Mouse (Mus musculus) CH12.LX (cell line): ENCODE data around the gene Caprin1. TPM values are rescaled to one million over a fixed set of nuclear protein-coding genes. Genes with fewer than 3 reads are reported as not detected.

Source experiments
- DNase-seq: peaks from one replicate; pipeline ENCODE4 v3.0.0-alpha.2; 2013; ENCODE audit errors: extremely low read depth
- H3K27ac ChIP-seq: 2 replicates; pipeline ENCODE4 v1.5.1; 2012; ENCODE audit warnings: low read depth, mild to moderate bottlenecking, control low read depth, moderate library complexity; ENCODE audit not compliant: insufficient read depth
- H3K27me3 ChIP-seq: replicated peaks from 2 replicates; pipeline ENCODE3; 2012; ENCODE audit warnings: inconsistent platforms
- H3K36me3 ChIP-seq, 2 experiments: replicated peaks in 1 of 2; 2 replicates each; pipeline versions ENCODE3 to v1.6.1; 2012; ENCODE audit warnings: inconsistent platforms in 1 of 2, low read length in 1 of 2, mild to moderate bottlenecking in 1 of 2, mixed read lengths in 1 of 2, moderate library complexity in 1 of 2; ENCODE audit not compliant: control insufficient read depth in 1 of 2, insufficient read depth in 1 of 2
- H3K4me1 ChIP-seq, 2 experiments: 2 replicates each; pipeline ENCODE4 v1.6.1; 2012; ENCODE audit warnings: inconsistent platforms in 1 of 2, moderate library complexity in 1 of 2; ENCODE audit not compliant: insufficient read depth in 2 of 2, control insufficient read depth in 1 of 2
- H3K4me2 ChIP-seq: 2 replicates; pipeline ENCODE4 v1.6.1; 2012; ENCODE audit warnings: low read depth, mild to moderate bottlenecking, control low read depth; ENCODE audit not compliant: poor library complexity, insufficient read depth, severe bottlenecking
- H3K4me3 ChIP-seq, 3 experiments: fragments of 150-350 bp in 1 of 3; sonication (generic) in 1 of 3; replicated peaks in 1 of 3; 2 replicates each; pipeline versions ENCODE3 to v1.5.1; 2011 to 2012; ENCODE audit warnings: low read depth in 2 of 3, low read length in 2 of 3, mild to moderate bottlenecking in 2 of 3, moderate library complexity in 2 of 3, control low read depth in 1 of 3, improper control_type of control experiment in 1 of 3, inconsistent platforms in 1 of 3, mixed read lengths in 1 of 3; ENCODE audit not compliant: poor library complexity in 1 of 3
- H3K79me2 ChIP-seq: replicated peaks from 2 replicates; pipeline ENCODE4 v1.6.1; 2012; ENCODE audit warnings: mild to moderate bottlenecking, moderate library complexity; ENCODE audit not compliant: control insufficient read depth, poor library complexity, insufficient read depth, severe bottlenecking; ENCODE audit errors: extremely low read depth
- H3K9ac ChIP-seq: 2 replicates; pipeline ENCODE4 v1.6.1; 2012; ENCODE audit warnings: low read depth, mild to moderate bottlenecking, control low read depth, moderate library complexity; ENCODE audit not compliant: insufficient read depth
- H3K9me3 ChIP-seq: replicated peaks from 2 replicates; pipeline ENCODE3; 2012; ENCODE audit warnings: low read length, inconsistent platforms, mixed read lengths
- CHD2 ChIP-seq: IDR thresholded peaks from 2 replicates; pipeline ENCODE4 v1.6.1; 2011; ENCODE audit warnings: low read length, improper control_type of control experiment
- CTCF ChIP-seq, 2 experiments: IDR thresholded peaks in 1 of 2; conservative IDR thresholded peaks in 1 of 2; 2 replicates each; pipeline ENCODE4 v1.5.1; 2011 to 2012; ENCODE audit warnings: low read depth in 2 of 2, low read length in 2 of 2, improper control_type of control experiment in 1 of 2, inconsistent platforms in 1 of 2, mild to moderate bottlenecking in 1 of 2, moderate library complexity in 1 of 2
- E2F4 ChIP-seq: IDR thresholded peaks from 2 replicates; pipeline ENCODE4 v1.6.1; 2011; ENCODE audit warnings: low read depth, low read length, improper control_type of control experiment; ENCODE audit not compliant: insufficient replicate concordance
- EP300 ChIP-seq: IDR thresholded peaks from 2 replicates; pipeline ENCODE4 v1.6.1; 2011; ENCODE audit warnings: low read length, improper control_type of control experiment
- ETS1 ChIP-seq: conservative IDR thresholded peaks from 2 replicates; pipeline ENCODE4 v1.6.1; 2012; ENCODE audit warnings: low read depth, mild to moderate bottlenecking, inconsistent platforms, low read length, improper control_type of control experiment, moderate library complexity
- HCFC1 ChIP-seq: IDR thresholded peaks from 2 replicates; pipeline ENCODE4 v1.6.1; 2012; ENCODE audit warnings: low read depth, mild to moderate bottlenecking, inconsistent platforms, low read length, improper control_type of control experiment
- MYC ChIP-seq: IDR thresholded peaks from 2 replicates; pipeline ENCODE4 v1.6.1; 2011; ENCODE audit warnings: low read depth, mild to moderate bottlenecking, improper control_type of control experiment, low read length
- POLR2AphosphoS2 ChIP-seq: IDR thresholded peaks from 2 replicates; pipeline ENCODE4 v1.6.1; 2011; ENCODE audit warnings: low read depth, low read length, improper control_type of control experiment
- RAD21 ChIP-seq: IDR thresholded peaks from 2 replicates; pipeline ENCODE4 v1.6.1; 2011; ENCODE audit warnings: low read depth, mild to moderate bottlenecking, low read length, improper control_type of control experiment, moderate library complexity
- SIN3A ChIP-seq: IDR thresholded peaks from 2 replicates; pipeline ENCODE4 v1.6.1; 2012; ENCODE audit warnings: low read length, improper control_type of control experiment, inconsistent platforms
- SMC3 ChIP-seq: IDR thresholded peaks from 2 replicates; pipeline ENCODE4 v1.6.1; 2011; ENCODE audit warnings: low read depth, low read length, improper control_type of control experiment
- TBP ChIP-seq: conservative IDR thresholded peaks from 2 replicates; pipeline ENCODE4 v1.6.1; 2011; ENCODE audit warnings: low read depth, low read length, improper control_type of control experiment
- USF2 ChIP-seq: conservative IDR thresholded peaks from 2 replicates; pipeline ENCODE4 v1.6.1; 2011; ENCODE audit warnings: low read depth, low read length, improper control_type of control experiment
- ZC3H11A ChIP-seq: IDR thresholded peaks from 2 replicates; pipeline ENCODE4 v1.6.1; 2012; ENCODE audit warnings: low read depth, mild to moderate bottlenecking, inconsistent platforms, low read length, improper control_type of control experiment
- ZKSCAN1 ChIP-seq: IDR thresholded peaks from 2 replicates; pipeline ENCODE4 v1.6.1; 2012; ENCODE audit warnings: low read depth, inconsistent platforms, low read length, improper control_type of control experiment, borderline replicate concordance
- ZNF384 ChIP-seq: IDR thresholded peaks from 2 replicates; pipeline ENCODE4 v1.6.1; 2012; ENCODE audit warnings: low read depth, low read length, improper control_type of control experiment, inconsistent platforms
- dilution Hi-C: fragments of 300-500 bp; cut with MboI; formaldehyde crosslinking; loops from 2 replicates; pipeline ENCODE4 v1.14.3; 2020; ENCODE audit warnings: low sequenced_read_pairs; ENCODE audit not compliant: extremely low pct_unique_long_range_greater_than_20kb, extremely low pct_ligation_motif_present
- in situ Hi-C: fragments of 300-500 bp; cut with MboI; formaldehyde crosslinking; loops from 3 replicates; pipeline ENCODE4 v1.14.3; 2019; ENCODE audit warnings: low sequenced_read_pairs, low pct_ligation_motif_present, low pct_unique_long_range_greater_than_20kb, mixed read lengths
- polyA plus RNA-seq: library from polyadenylated mRNA; unstranded; fragments of >175 nt; gene quantifications from 2 replicates; pipeline ENCODE4 v1.2.1, GENCODE M21; 2012; ENCODE audit warnings: low read depth; ENCODE audit not compliant: insufficient read length
- total RNA-seq, 2 experiments: library from RNA; depleted of rRNA; stranded (reverse); fragments of 300-350 nt in 1 of 2; fragments of >200 nt in 1 of 2; gene quantifications; 2 replicates each; pipeline ENCODE4 v1.2.3; 2012 to 2014

Gene Caprin1
- total and polyA plus RNA-seq, 3 experiments = 217 to 514 (median 410) TPM

- peaks cover 9 to 71% of the 10 kb centered on the region in 2 experiments; a peak in 3 of 4 replicates for H3K4me1 ChIP-seq
- H3K4me3 ChIP-seq = no peak overlapping the region
- in situ Hi-C loops = no loop called here
These were observed 5.4 kb downstream of the Caprin1 start for GRCm38 (mm10) chr2:103792009-103792408.

GRCm38 (mm10) chr2:103785735-103786134 is 11.7 kb downstream of the Caprin1 start:
- dilution Hi-C loops = no loop called here
- H3K36me3 ChIP-seq = peaks cover 18 to 56% of the 10 kb centered on the region in 2 experiments

More at GRCm38 (mm10) chr2:103792009-103792408, 5.4 kb downstream of the Caprin1 start:
- dilution Hi-C loops = no loop called here
- no peak overlapping the region; the same call in 1 of the 2 replicates for H3K9ac ChIP-seq
- no peak overlapping the region for H3K27ac ChIP-seq
- peaks cover 17 to 55% of the 10 kb centered on the region in 2 experiments for H3K36me3 ChIP-seq
- no peak for DNase-seq
- TF ChIP-seq POLR2AphosphoS2 (no peak), MYC (no peak), HCFC1 (no peak), ZC3H11A (no peak), RAD21 (no peak), SIN3A (no peak)
- H3K27me3 ChIP-seq = no peaks in the 10 kb centered on the region
- no peaks in the 10 kb centered on the region for H3K9me3 ChIP-seq
- H3K4me2 ChIP-seq = no peak overlapping the region; the same call in 1 of the 2 replicates
- peaks cover 83% of the 10 kb centered on the region for H3K79me2 ChIP-seq

GRCm38 (mm10) chr2:103784621-103785020 is 12.8 kb downstream of the Caprin1 start:
- Histone ChIP-seq H3K4me1 (peaks cover 4 to 42% of the 10 kb centered on the region in 2 experiments; a peak in 2 of 4 replicates), H3K79me2 (peaks cover 56% of the 10 kb centered on the region), H3K4me2 (no peak overlapping the region), H3K27ac (no peak overlapping the region), H3K9me3 (no peaks in the 10 kb centered on the region)
- DNase-seq = peak; percentile 42
- dilution Hi-C loops = no loop called here
- no peak for TF ChIP-seq TBP
- TF ChIP-seq SMC3 = peak; percentile 36
- TF ChIP-seq CTCF (conservative IDR thresholded peaks at IDR 0.05 in 1 of 2, IDR thresholded peaks at IDR 0.05 in 1 of 2; ENCODE audit: low read depth in 2 of 2, low read length in 2 of 2) = peak in 1 of 2 experiments; percentile 55; a peak in 3 of 4 replicates
- peak; percentile 17 for TF ChIP-seq RAD21
- TF ChIP-seq, all 38 proteins: peak for 3
- Histone ChIP-seq H3K4me3 (no peak overlapping the region), H3K27me3 (no peaks in the 10 kb centered on the region), H3K9ac (no peak overlapping the region), H3K36me3 (peaks cover 22 to 56% of the 10 kb centered on the region in 2 experiments)
- in situ Hi-C loops = no loop called here

More at GRCm38 (mm10) chr2:103785735-103786134, 11.7 kb downstream of the Caprin1 start:
- H3K4me1 ChIP-seq = peaks cover 4 to 53% of the 10 kb centered on the region in 2 experiments; a peak in 2 of 4 replicates
- no peak overlapping the region for H3K9ac ChIP-seq
- DNase-seq = peak; percentile 56
- no peaks in the 10 kb centered on the region for H3K27me3 ChIP-seq
- H3K4me2 ChIP-seq = no peak overlapping the region
- H3K9me3 ChIP-seq = no peaks in the 10 kb centered on the region
- H3K79me2 ChIP-seq = peaks cover 64% of the 10 kb centered on the region
- in situ Hi-C loops = no loop called here
- no peak overlapping the region for H3K4me3 ChIP-seq
- H3K27ac ChIP-seq = no peak overlapping the region
- no peak for TF ChIP-seq POLR2AphosphoS2
- TF ChIP-seq TBP = no peak
- TF ChIP-seq CHD2 = no peak
- TF ChIP-seq EP300 = peak; percentile 73; the same call in 1 of the 2 replicates
- TF ChIP-seq ZNF384 = peak; percentile 85
- no peak for TF ChIP-seq ETS1
- TF ChIP-seq ZKSCAN1 = no peak
- TF ChIP-seq USF2 = no peak
- no peak for TF ChIP-seq E2F4
